Mouse (Mus musculus) large intestine, adult 2 months (tissue): Measurements from ENCODE around the gene Cdk14. TPM values are rescaled to one million over a fixed set of nuclear protein-coding genes. Genes with fewer than 3 reads are reported as not detected.

ENCODE experiments used
- DNase-seq: peaks from one replicate; pipeline ENCODE4 v3.0.0-alpha.2; 2012; ENCODE audit warnings: low read depth, low spot score
- WGBS: fragments of 180-500 bp; shearing (Covaris S2); methylation state at CpG from one replicate; pipeline ENCODE4 v1.1.7; 2018; 5-methylcytosine and 5-hydroxymethylcytosine counted together
- polyA plus RNA-seq: library from polyadenylated mRNA; depleted of rRNA; stranded (reverse); fragments of >200 nt; gene quantifications from 2 replicates; pipeline ENCODE4 v1.2.3, GENCODE M21; 2012

Gene Cdk14
- polyA plus RNA-seq, 1 experiment: 0.89 TPM

- 93% methylated on average over 1 of the region's 1 CpGs for WGBS
- no peak for DNase-seq
Measured at GRCm38 (mm10) chr5:4882841-4883240, 537.3 kb downstream of the Cdk14 start.

- 69% methylated on average over 4 of the region's 4 CpGs for WGBS
Measured at GRCm38 (mm10) chr5:4880331-4880730, 539.8 kb downstream of the Cdk14 start.

DNA sequence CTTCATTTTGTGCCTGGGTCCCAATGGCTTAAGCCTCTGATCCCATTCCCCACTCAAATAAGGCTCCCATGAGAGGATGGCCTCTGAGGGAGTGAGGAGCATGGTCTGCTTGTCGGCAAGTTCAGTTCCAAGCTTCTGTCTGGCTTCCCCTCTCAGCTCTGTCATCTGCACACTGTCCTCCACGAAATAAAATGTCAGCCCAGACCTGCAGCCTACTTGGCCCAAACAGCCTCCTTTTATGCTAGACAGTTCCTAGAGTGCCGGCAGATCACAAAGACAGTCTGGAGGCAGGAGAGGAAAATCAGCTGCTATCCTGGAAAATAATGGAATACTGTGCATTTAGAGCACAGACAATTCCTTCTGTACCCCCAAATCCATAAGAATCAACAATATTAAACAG lies 541.2 kb downstream of the Cdk14 start:
- no peak for DNase-seq
- WGBS: 63% methylated on average over 3 of the region's 3 CpGs

More at GRCm38 (mm10) chr5:4880331-4880730, 539.8 kb downstream of the Cdk14 start:
- DNase-seq: no peak

GRCm38 (mm10) chr5:4877638-4878037 lies 542.5 kb downstream of the Cdk14 start:
- DNase-seq: no peak
- WGBS: 72% methylated on average over 4 of the region's 4 CpGs

DNA sequence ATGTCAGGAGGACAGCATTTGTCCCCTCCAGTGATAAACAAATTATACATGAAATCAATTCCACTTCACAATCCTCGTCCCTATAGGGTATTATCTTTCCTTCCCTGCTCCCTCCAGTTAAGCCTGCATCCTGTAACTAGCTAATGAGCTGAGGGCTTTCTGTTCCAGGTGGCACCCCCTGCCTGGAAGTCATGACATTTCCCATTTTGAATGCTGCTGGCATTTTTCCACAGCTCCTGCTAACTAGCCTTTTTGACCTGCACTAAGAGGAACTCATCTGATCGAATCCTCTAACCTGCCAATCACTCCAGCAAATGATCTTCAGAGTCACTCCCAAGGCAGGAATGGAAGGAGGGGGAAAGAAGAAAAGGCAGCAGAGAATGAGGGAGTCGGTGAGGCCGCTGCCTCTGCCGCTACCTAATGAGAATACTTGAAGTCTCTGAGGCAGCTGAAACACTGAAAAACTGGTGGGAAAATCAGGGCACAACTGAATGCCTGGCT lies 542.9 kb downstream of the Cdk14 start:
- WGBS: 71% methylated on average over 5 of the region's 5 CpGs

DNA sequence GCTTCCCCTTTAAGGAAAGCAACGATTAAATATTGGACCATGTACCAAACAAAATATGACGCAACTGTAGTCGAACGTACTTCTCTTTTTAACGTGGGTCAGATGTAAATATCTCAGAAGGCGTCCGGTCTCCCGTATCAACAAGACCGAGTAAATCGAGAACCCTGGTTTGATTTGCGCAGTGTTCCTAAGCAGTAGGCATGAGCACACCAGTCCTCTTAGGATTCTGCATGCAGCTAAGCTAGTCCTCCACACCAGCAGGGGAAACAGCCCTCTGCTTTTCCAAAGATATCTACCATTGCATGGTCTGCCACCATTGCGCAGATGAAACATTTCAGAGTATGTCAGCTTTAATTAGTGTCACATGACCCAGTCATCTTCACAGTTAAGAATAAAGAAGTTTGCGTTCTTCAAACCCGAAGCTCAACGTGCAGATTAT lies 543.4 kb downstream of the Cdk14 start:
- no peak for DNase-seq
- WGBS: 71% methylated on average over 15 of the region's 15 CpGs

More for the DNA sequence above, 542.9 kb downstream of the Cdk14 start:
- no peak for DNase-seq

GRCm38 (mm10) chr5:4870041-4870726 lies 549.9 kb downstream of the Cdk14 start:
- DNase-seq: no peak
- WGBS: 83% methylated on average over 4 of the region's 4 CpGs

DNA sequence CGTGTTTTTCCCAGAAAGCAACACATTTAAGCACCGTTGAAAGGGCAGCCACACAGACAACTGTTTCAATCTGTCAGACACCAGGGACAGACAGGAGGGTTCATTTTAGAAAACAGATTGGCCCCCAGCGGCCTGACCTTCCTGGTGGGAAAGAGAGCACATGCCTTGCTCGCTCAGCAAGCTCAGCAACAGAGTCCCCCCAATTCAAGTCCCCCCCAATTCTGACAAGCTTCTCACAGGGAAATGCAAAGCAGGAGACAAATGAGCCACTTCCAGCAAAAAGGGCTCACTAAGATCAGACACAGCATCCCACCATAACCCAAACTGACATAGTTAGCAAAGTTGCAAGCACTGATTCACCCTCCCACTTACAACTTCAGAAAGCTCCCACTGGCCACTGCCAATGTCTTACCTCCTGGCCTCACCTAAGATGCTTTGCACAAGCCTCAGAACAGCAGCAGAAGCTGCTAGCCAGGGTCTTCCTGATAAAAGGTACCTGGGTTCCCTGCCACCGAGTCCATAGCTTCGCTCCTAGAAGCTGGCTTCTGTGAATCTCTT lies 551.5 kb downstream of the Cdk14 start:
- DNase-seq: no peak
- WGBS: 58% methylated on average over 6 of the region's 6 CpGs

DNA sequence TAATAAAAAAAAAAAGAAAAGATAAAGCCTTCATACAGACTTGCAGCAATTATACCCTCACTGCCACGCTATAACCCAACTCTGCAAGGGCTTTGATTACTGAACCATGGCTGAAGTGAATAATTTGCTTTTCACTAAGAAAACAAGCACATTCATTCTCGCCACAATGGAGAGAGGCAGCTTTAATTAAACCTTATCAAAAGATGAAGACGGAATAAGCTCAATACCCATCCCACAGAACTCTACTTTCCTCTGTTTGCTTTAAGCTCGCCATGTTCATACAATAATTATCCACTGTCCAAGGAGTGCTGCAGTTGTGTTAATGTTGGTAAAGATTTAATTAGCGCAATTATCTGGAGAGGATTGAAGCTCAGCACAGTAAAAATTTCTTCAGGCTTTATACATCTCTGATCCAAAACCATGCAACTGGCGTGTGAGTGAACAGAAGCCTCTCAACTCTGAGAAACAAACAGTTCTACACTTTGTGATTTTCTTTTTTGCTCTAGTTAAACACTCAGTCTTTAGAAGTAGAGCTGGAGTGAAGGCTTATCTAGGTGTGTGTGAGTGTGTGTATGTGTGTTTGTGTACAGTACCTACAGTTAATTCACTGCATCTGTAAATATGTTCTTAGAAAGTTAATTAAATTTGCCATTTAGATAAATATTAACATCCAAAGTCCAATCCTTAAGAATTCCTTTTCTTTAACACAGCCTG lies 552.1 kb downstream of the Cdk14 start:
- 50% methylated on average over 6 of the region's 6 CpGs for WGBS
- no peak for DNase-seq

GRCm38 (mm10) chr5:4866945-4867344 lies 553.2 kb downstream of the Cdk14 start:
- no peak for DNase-seq
- 83% methylated on average over 8 of the region's 8 CpGs for WGBS

DNA sequence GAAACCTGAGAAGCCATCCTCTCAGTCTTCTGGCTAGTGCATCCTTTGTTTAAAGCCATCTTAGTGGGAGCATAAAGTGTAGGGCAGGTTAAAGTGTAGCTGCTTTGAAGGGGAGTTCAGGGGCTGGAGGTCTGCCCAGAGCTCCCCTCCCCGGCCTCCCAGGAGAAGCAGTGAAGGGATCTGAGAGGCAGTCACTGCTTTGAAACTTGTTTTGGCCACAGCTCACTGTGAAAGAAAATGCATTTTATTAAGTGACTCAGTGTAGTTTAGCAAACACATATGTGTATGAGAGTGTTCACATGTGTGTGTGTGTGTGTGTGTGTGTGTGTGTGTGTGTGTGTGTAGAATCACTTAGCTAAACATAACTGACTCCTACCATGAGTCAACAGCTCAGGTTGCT lies 554.0 kb downstream of the Cdk14 start:
- 81% methylated on average over 1 of the region's 1 CpGs for WGBS
- DNase-seq: no peak

- DNase-seq: no peak
- WGBS: 93% methylated on average over 9 of the region's 9 CpGs
Measured at GRCm38 (mm10) chr5:4861592-4861991, 558.5 kb downstream of the Cdk14 start.

DNA sequence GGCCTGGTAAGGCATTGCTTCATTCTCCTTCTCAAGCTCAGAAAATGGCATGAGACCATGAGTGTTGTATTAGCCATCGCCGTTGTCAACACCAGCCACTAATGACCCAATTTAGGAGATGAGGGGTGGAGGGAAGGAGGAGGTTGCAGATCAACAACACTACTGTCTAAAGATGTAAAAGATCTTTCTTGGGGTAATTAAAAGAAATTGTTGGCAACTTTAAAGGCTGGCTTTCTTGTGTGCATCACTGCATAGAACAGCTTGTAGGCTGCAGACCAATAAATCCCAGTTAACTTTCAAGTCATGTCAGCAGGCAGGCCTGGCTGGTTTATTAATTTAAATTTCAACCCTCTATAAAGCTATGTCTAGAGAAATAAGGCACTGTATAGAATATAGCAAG lies 559.0 kb downstream of the Cdk14 start:
- no peak for DNase-seq
- WGBS: 87% methylated on average over 2 of the region's 2 CpGs

DNA sequence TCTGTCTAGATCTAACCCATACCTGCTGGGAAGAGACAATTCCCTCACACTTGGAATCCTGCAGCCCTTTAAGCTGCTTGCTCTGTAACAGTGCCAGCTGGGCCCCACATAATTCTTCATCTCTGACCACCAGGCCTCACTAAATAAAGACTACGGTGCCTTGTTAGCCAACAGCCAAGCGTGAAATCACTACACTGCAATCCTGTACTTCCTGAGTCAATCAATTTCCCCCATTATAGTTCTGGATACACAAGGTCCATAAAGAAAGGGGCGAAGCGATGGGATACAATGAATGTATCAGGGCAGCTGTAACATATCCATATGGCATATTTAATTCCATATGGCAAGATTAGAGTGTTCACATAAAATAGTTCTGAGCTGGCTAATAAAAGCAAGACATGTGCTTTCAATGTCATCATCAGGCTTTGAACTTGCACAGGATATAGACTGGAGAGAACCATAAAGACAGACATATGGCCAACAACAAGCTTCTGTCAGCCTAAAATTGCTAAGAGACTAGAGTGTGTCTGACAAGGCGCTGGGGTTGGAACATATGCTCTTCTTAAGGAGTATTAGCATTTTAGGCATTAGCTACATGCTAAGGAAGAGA lies 562.0 kb downstream of the Cdk14 start:
- DNase-seq: no peak
- WGBS: 67% methylated on average over 5 of the region's 5 CpGs

GRCm38 (mm10) chr5:4853503-4853902 lies 566.6 kb downstream of the Cdk14 start:
- DNase-seq: no peak
- WGBS: 77% methylated on average over 2 of the region's 2 CpGs

DNA sequence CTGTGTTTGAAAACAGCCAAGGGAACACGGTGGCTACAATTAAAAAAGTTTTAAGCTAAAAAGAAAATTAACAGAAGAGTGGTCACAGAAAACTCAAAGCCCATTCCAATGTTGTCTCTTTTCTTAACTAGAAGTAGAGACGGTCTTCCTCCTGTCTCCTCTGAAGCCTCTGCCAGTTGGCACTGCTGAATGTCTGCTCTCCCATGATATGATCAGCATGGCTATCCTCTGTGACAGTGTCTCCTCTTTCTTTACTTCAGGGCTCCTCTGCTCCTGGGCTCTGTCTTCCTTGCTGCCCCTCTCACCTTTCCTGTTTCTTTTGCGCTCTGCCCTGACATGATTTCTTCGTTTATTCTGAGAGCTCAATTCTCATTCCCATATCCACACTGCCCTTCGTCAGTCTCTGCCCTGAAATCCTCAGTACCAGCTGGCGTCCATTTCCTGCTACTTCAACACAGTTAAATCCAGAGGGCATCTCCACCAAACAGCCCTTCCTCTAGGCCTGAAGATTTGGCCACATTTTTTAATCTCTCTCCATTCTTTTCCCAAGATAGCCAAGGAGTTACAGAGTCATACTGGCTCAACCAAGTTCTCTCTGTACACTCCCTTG lies 567.3 kb downstream of the Cdk14 start:
- no peak for DNase-seq
- WGBS: 65% methylated on average over 6 of the region's 6 CpGs

GRCm38 (mm10) chr5:4851934-4852710 lies 568.0 kb downstream of the Cdk14 start:
- 71% methylated on average over 9 of the region's 9 CpGs for WGBS
- no peak for DNase-seq

DNA sequence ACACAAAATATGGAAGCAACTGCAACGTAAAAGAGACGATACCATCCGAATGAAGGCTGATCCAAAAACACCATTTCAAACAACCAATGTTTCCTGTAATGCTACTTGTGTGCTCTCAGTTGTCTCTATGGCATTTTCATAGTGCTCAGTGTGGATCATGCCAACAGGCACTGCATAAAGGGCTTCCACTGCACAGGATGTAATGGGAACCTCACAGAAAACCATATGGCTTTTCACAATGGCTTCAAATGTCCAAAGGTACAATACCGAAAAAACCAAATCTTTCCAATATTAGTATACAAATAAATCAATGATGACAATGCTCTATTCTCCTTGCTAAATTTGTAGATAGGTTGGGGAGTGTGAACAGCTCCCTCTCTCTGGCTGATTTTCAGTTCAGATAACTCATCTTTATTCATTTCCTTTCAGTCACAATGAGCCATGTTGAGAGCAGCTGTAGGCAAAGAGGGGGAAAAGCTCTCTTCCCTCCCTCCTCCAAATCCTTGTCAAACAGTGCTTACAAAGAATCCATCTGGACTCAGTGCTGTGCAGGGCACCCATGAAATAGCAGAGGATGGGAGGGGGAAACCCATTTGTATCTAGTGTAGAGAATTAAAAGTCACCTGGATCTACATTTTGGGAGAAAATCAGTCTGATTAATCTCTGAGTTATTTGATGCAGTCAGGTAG lies 568.7 kb downstream of the Cdk14 start:
- 85% methylated on average over 4 of the region's 4 CpGs for WGBS
- DNase-seq: no peak
